Mouse (Mus musculus) WW6 (cell line): ENCODE results near the gene Dcaf11.

Source experiments
- DNase-seq: peaks from one replicate; pipeline ENCODE4 v3.0.0-alpha.2; 2013; ENCODE audit warnings: low read depth, low spot score

The Dcaf11 gene

DNA sequence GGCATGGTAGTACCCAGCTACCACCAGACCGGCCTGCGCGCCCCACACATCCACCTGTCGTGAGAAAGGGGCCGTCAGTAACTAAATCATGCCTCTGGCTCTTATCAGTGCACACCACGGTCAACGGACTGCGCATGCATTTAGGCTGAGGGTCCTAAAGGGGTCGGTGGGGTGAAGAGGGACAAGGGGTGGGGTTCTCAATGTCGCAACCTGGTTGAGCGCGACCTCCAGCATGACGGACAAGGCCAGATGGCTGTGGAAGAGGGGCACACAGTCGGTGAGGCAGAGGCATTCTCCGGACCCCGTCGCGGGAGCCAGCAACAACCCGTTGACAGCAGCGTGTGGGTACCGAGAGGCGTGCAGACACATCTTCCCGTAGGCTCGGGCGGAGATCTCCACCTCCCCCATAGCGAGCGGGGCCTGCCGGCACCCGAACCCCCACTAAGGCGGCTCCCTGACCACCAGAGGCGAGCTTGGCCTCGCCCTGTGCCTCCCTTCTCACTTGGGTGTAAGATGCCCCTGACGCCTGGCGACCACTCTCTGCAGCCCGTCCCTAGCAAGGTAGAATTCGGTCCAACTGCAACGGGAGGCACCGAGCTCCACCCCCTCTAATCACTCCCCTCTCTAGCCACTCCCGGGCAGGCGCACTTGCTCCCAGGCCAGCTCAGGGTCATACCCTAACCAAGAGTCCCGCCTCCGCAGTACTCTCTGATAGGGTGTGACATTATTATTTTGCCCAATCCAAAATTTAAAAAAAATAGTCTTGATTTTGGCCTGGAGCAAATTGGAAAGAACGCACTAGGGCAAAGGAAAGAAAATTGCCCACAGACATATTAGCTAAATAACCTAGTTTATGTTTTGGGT is 25.1 kb downstream of the Dcaf11 start, which contains the start of gene Emc9:
TSS of gene Emc9 (minus strand) at position 601 of the 864 bp plus-strand sequence.
- no peak for DNase-seq

DNA sequence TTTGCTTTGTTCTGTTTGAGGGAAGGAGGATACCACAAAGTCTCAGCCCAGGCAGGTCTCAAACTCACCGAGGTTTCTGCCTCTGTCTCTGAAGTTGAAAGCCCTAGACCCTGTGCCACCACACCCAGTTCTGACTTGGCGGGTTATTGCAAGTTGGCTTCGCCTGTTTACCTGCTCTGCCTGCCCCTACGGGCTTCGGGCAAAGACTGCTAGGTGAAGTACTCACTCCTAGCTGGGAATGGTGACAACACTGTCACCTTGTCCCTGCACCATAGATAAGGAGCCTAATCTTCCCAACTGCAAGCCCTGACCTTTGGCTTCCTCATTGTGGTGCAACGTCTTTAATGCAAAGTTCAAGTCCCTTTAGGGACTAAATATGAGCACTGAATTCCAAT is 25.8 kb downstream of the Dcaf11 start:
- DNase-seq = no peak

GRCm38 (mm10) chr14:55586149-55586548 is 26.3 kb downstream of the Dcaf11 start:
- DNase-seq = no peak

- DNase-seq = no peak
These were observed 29.5 kb downstream of the Dcaf11 start for GRCm38 (mm10) chr14:55589271-55589670.

DNA sequence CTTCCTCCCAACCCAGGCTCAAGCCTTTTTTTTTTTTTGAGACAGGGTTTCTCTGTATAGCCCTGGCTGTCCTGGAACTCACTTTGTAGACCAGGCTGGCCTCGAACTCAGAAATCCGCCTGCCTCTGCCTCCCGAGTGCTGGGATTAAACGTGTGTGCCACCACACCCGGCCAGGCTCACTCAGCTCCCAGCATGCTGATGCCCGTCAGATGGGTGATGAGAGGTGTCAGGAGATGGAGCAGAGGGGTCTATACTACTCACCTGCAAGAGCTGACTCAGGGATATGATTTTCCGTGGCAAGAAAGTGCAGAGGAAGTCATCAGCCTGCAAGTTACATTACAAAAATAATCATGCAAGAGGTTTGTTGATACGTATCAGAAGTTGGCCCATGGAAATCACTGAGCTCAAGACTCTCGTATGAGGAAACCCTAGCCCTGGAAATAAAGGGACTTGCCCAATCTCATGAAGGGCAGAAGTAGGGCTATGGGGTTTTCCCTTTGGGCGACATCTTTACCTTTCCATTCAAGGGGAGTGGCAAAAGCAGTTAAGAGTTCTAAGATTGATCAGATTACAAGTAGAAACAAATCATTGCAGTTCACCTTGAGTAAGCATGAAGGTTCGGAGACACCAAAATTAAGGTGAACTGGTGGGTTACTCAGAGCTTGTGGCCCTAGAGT is 30.1 kb downstream of the Dcaf11 start:
- DNase-seq = no peak

GRCm38 (mm10) chr14:55590748-55591330 is 31.0 kb downstream of the Dcaf11 start, which contains the start of gene Psme2:
Gene Psme2, minus strand, starts transcription at chr14:55591113.
- DNase-seq = peak; percentile 89

DNA sequence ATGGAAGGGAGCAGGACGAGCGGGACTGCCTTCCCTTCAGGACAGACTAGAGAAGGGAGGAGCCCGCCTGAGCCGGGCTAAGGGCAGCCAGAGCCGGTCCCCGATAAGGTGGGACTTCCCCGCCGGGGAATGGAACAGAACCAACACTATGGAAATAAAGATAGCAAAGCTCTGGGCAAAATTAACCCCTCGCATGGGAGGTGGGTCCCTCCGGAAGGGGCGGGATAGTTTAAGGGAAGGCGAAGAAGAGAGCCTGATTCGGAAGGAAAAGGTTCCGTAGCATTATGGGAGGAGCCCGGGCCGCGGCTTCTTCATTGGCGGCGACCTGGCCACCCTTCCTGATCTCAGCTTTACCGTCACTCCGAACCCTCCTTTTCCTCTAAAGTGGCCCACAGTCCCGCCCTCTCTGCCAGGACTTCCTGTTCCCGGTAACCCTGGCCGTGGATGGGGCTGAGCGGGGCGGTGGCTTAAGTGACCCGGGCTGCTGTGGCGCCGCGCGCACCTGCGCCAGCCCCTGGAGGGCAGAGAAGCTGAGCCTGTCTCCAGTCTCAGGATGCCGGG is 31.6 kb downstream of the Dcaf11 start, which contains the start of gene Rnf31:
TSS of gene Rnf31 (plus strand) at position 378 of the 561 bp plus-strand sequence.
- DNase-seq = peak; percentile 89

- DNase-seq = no peak
These were observed 32.4 kb downstream of the Dcaf11 start for GRCm38 (mm10) chr14:55592226-55592625.

- DNase-seq = no peak
These were observed 36.4 kb downstream of the Dcaf11 start for GRCm38 (mm10) chr14:55596036-55596690.

- no peak for DNase-seq
These were observed 39.0 kb downstream of the Dcaf11 start for GRCm38 (mm10) chr14:55598521-55599390.

DNA sequence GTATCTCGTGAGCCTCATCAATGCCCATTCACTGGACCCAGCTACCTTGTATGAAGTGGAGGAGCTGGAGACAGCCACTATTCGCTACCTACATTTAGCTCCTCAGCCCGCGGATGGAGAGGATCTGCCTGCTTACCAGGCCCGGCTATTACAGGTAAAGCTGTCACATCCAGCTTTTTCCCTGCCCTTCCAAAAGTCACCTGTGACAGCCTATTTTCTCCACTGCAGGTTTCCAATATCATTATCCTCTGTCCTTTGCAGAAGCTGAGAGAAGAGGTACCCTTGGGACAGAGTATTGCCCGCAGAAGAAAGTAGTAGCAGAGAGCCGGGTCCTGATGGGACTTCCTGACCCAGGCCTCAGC is 43.4 kb downstream of the Dcaf11 start, which contains the start of gene Irf9:
TSS of gene Irf9 (plus strand) at position 301 of the 362 bp plus-strand sequence.
- DNase-seq = no peak

GRCm38 (mm10) chr14:55603633-55604576 is 44.1 kb downstream of the Dcaf11 start:
- peak; percentile 92 for DNase-seq

- no peak for DNase-seq
These were observed 45.0 kb downstream of the Dcaf11 start for GRCm38 (mm10) chr14:55604823-55605222.

- DNase-seq = no peak
These were observed 46.1 kb downstream of the Dcaf11 start for GRCm38 (mm10) chr14:55605743-55606459.

- no peak for DNase-seq
These were observed 48.5 kb downstream of the Dcaf11 start for GRCm38 (mm10) chr14:55608339-55608738.

DNA sequence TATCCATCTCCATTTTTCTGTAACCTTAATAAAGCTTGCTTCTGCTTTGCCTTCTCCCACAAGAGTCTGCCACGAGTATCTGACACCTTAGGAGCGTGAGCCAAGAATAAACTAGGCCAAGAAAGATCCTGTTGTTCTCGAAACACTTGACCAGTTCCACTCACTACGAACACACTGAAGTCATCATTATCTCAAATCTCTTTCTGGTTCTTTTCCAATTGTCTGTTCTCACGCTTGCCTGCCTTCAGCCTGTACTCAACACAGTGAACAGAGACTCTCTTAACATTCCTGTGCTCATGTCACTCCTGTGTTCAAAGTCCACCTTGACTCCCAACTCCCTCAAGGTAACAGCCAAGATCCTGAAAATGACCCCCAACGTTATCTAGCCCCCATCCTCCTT is 53.5 kb downstream of the Dcaf11 start:
- no peak for DNase-seq

GRCm38 (mm10) chr14:55614565-55615178 is 54.9 kb downstream of the Dcaf11 start:
- no peak for DNase-seq

- DNase-seq = no peak
These were observed 56.1 kb downstream of the Dcaf11 start for GRCm38 (mm10) chr14:55615876-55616275.
